Comparison of ENCODE assay signal across 19 mouse cellular contexts in the genomic region with DNA sequence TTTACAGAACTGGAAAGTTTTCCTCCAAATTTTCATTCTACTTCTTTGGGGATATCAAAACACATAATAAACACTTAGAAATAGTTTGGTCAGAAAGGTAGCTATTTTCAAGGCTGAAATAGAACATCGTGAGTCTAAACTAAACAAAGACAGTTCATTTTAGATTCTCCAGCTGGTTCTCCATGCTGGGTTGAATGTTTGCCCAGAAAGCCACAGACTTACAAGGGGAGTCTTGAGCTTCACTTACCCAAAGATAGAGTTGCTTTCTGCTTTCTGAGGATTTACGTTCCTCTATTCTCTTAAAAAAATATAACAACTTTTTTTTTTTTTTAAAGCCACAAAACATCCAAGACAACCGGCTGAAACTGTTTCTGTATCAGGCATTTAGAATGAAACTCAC. TPM values are rescaled to one million over a fixed set of nuclear protein-coding genes. Genes with fewer than 3 reads are reported as not detected.
A peak's percentile ranks its signal among the peaks of the same experiment; 100 is the strongest.
DNase-seq lines count a peak whose midpoint lies in the region; ATAC-seq lines count a peak whose summit lies in the region.
"Had no signal": no experiment of that assay in that cellular context is flagged by ENCODE, and none has a peak within 500 bp of the region (broad histone marks: within the 10 kb centered on the region; RNA-seq: fewer than 3 reads in every experiment).

No protein-coding gene starts in this region.

- peak; percentile 80 for ATAC-seq in frontal cortex, adult (ENCODE audit: low TSS enrichment)
- ATAC-seq: forebrain, embryonic 14.5 days; hindbrain, embryonic 16.5 days; inflammation-experienced regulatory T-cells, adult 6 months had no signal

- DNase-seq in frontal cortex, postnatal 10 days (ENCODE audit: low spot score in 2 of 2) = no peak
- peak; percentile 4 for DNase-seq in left cerebral cortex, adult 11 months (ENCODE audit: low spot score)
- no peak for DNase-seq in left cerebral cortex, postnatal 36 days (ENCODE audit: low spot score in 2 of 2)
- DNase-seq in right cerebral cortex, postnatal 10 days (ENCODE audit: low spot score in 2 of 2) = peak; percentile 29 to 40
- no peak for DNase-seq in right cerebral cortex, postnatal 14 days
- no peak for DNase-seq in adrenal gland, postnatal 10 days
- DNase-seq: adrenal gland, adult 8-10 months; cerebellum, adult 11-12 months; cerebellum, adult 9-11 months; cerebellum, postnatal 36 days; gastrocnemius, postnatal 10 days; heart, adult 18-20 months; heart, postnatal 10 days; heart, postnatal 4 days had no signal

- intact Hi-C loops in left cerebral cortex, postnatal 36 days (cut with DNase I) = no loop called here

RNA-seq across cellular contexts. Expression of a gene that starts 40.1 kb away (rescaled TPM):
- 10 to 100 TPM; 14.2 to 16.2 TPM for total RNA-seq in left cerebral cortex, postnatal 36 days (2021)
- 1 to 10 TPM; 2.7 to 2.8 TPM for total RNA-seq in adrenal gland, postnatal 10 days (2021)
- total RNA-seq: CH12.LX had no signal

Comparison
In these comparisons a context has a peak if more than half of its experiments do, and no peak if none do; other contexts are left out.
1. DNase-seq: peak in left cerebral cortex, adult 11 months (single experiment) and right cerebral cortex, postnatal 10 days (2 of 2); none in frontal cortex, postnatal 10 days (0 of 2), left cerebral cortex, postnatal 36 days (0 of 2), right cerebral cortex, postnatal 14 days (single experiment) and adrenal gland, postnatal 10 days (single experiment).
2. RNA of a gene that starts 40.1 kb away (total RNA-seq): 14.2 to 16.2 TPM in left cerebral cortex, postnatal 36 days; 2.7 to 2.8 TPM in adrenal gland, postnatal 10 days; every median in the first group is over 4 times any median in the second.